Mouse (Mus musculus): Measurements from ENCODE around the gene D8Ertd738e. TPM values are rescaled to one million over a fixed set of nuclear protein-coding genes. Genes with fewer than 3 reads are reported as not detected.
"Not testable (repeated sequence)": the region's sequence is repeated elsewhere in the genome, so short reads cannot be mapped to it uniquely, and the experiment has no call there.

The D8Ertd738e gene
- 80.4 and 326 TPM in 2 replicates for polyA plus RNA-seq (2012; ENCODE audit: insufficient read depth, low replicate concordance)

- Histone ChIP-seq H3K36me3 (replicated peaks; ENCODE audit: low read length) (peaks cover 80% of the 10 kb centered on the region), H3K9me3 (no peaks in the 10 kb centered on the region)
- TF ChIP-seq FLI1 (IDR thresholded peaks at IDR 0.05; ENCODE audit: low read length), result no peak
Observed at GRCm38 (mm10) chr8:84249257-84250170, at the start of gene D8Ertd738e. D8Ertd738e (minus strand) TSS chr8:84249719.

GRCm38 (mm10) chr8:84297029-84297785 is 47.7 kb upstream of the D8Ertd738e start:
- Histone ChIP-seq H3K36me3 (replicated peaks; ENCODE audit: low read length) (no peaks in the 10 kb centered on the region), H3K27me3 (replicated peaks) (peaks cover 37% of the 10 kb centered on the region), H3K9me3 (peaks cover 16% of the 10 kb centered on the region), H3K4me1 (no peaks in the 10 kb centered on the region), H3K4me3 (replicated peaks) (no peak overlapping the region)
- TF ChIP-seq GATA1 (IDR thresholded peaks at IDR 0.05; ENCODE audit: borderline replicate concordance, low read length) (no peak), FLI1 (IDR thresholded peaks at IDR 0.05; ENCODE audit: low read length) (no peak)

More at GRCm38 (mm10) chr8:84249257-84250170, at the start of gene D8Ertd738e:
- Histone ChIP-seq H3K4me1 (peaks cover 45% of the 10 kb centered on the region), H3K4me3 (replicated peaks) (peak within 1 kb of the TSS; percentile 96), H3K27me3 (replicated peaks) (no peaks in the 10 kb centered on the region)

- Histone ChIP-seq H3K4me3 (replicated peaks) (no peak overlapping the region), H3K9me3 (no peaks in the 10 kb centered on the region), H3K27me3 (replicated peaks) (peaks cover 18% of the 10 kb centered on the region), H3K4me1 (peaks cover 12% of the 10 kb centered on the region), H3K36me3 (replicated peaks; ENCODE audit: low read length) (no peaks in the 10 kb centered on the region)
- TF ChIP-seq FLI1 (IDR thresholded peaks at IDR 0.05; ENCODE audit: low read length), result no peak
- no peak for TF ChIP-seq GATA1 (IDR thresholded peaks at IDR 0.05; ENCODE audit: borderline replicate concordance, low read length)
Observed at GRCm38 (mm10) chr8:84291688-84292087, 42.2 kb upstream of the D8Ertd738e start.

- Histone ChIP-seq H3K4me1 (peaks cover 12% of the 10 kb centered on the region), H3K27me3 (replicated peaks) (peaks cover 13% of the 10 kb centered on the region), H3K9me3 (no peaks in the 10 kb centered on the region), H3K4me3 (replicated peaks) (no peak overlapping the region), H3K36me3 (replicated peaks; ENCODE audit: low read length) (no peaks in the 10 kb centered on the region)
- TF ChIP-seq GATA1 (IDR thresholded peaks at IDR 0.05; ENCODE audit: borderline replicate concordance, low read length) (no peak), FLI1 (IDR thresholded peaks at IDR 0.05; ENCODE audit: low read length) (no peak)
Observed at GRCm38 (mm10) chr8:84291086-84291485, 41.6 kb upstream of the D8Ertd738e start.

GRCm38 (mm10) chr8:84288892-84289291 is 39.4 kb upstream of the D8Ertd738e start:
- Histone ChIP-seq H3K9me3 (no peaks in the 10 kb centered on the region), H3K4me1 (peaks cover 30% of the 10 kb centered on the region), H3K27me3 (replicated peaks) (peaks cover 7% of the 10 kb centered on the region), H3K4me3 (replicated peaks) (no peak overlapping the region), H3K36me3 (replicated peaks; ENCODE audit: low read length) (no peaks in the 10 kb centered on the region)
- TF ChIP-seq GATA1 (IDR thresholded peaks at IDR 0.05; ENCODE audit: borderline replicate concordance, low read length), result no peak
- TF ChIP-seq FLI1 (IDR thresholded peaks at IDR 0.05; ENCODE audit: low read length), result no peak

GRCm38 (mm10) chr8:84285665-84286064 is 36.1 kb upstream of the D8Ertd738e start:
- not testable (repeated sequence) for H3K36me3 ChIP-seq (replicated peaks; ENCODE audit: low read length); H3K9me3 ChIP-seq
- H3K4me1 ChIP-seq, result peaks cover 41% of the 10 kb centered on the region

GRCm38 (mm10) chr8:84284608-84285063 is 35.1 kb upstream of the D8Ertd738e start:
- Histone ChIP-seq H3K9me3 (no peaks in the 10 kb centered on the region), H3K4me3 (replicated peaks) (peak overlapping the region; percentile 82), H3K27me3 (replicated peaks) (no peaks in the 10 kb centered on the region), H3K36me3 (replicated peaks; ENCODE audit: low read length) (no peaks in the 10 kb centered on the region), H3K4me1 (peaks cover 43% of the 10 kb centered on the region)
- TF ChIP-seq FLI1 (IDR thresholded peaks at IDR 0.05; ENCODE audit: low read length) (no peak), GATA1 (IDR thresholded peaks at IDR 0.05; ENCODE audit: borderline replicate concordance, low read length) (no peak)

More at GRCm38 (mm10) chr8:84285665-84286064, 36.1 kb upstream of the D8Ertd738e start:
- H3K4me3 ChIP-seq (replicated peaks), result peak overlapping the region; percentile 82
- not testable (repeated sequence) for H3K27me3 ChIP-seq (replicated peaks)

GRCm38 (mm10) chr8:84280777-84281176 is 31.3 kb upstream of the D8Ertd738e start:
- TF ChIP-seq GATA1 (IDR thresholded peaks at IDR 0.05; ENCODE audit: borderline replicate concordance, low read length), result no peak
- no peak for TF ChIP-seq FLI1 (IDR thresholded peaks at IDR 0.05; ENCODE audit: low read length)
- Histone ChIP-seq H3K4me1 (peaks cover 62% of the 10 kb centered on the region), H3K4me3 (replicated peaks) (no peak overlapping the region), H3K27me3 (replicated peaks) (no peaks in the 10 kb centered on the region), H3K36me3 (replicated peaks; ENCODE audit: low read length) (no peaks in the 10 kb centered on the region), H3K9me3 (no peaks in the 10 kb centered on the region)

- TF ChIP-seq GATA1 (IDR thresholded peaks at IDR 0.05; ENCODE audit: borderline replicate concordance, low read length) (peak; percentile 51; the same call in 1 of the 3 replicates), FLI1 (IDR thresholded peaks at IDR 0.05; ENCODE audit: low read length) (no peak)
- H3K4me1 ChIP-seq, result peaks cover 71% of the 10 kb centered on the region
- peak overlapping the region; percentile 68 for H3K4me3 ChIP-seq (replicated peaks)
- H3K27me3 ChIP-seq (replicated peaks), result no peaks in the 10 kb centered on the region
- H3K9me3 ChIP-seq, result no peaks in the 10 kb centered on the region
- peaks cover 9% of the 10 kb centered on the region for H3K36me3 ChIP-seq (replicated peaks; ENCODE audit: low read length)
Observed at GRCm38 (mm10) chr8:84276447-84276846, 26.9 kb upstream of the D8Ertd738e start.

- TF ChIP-seq GATA1 (IDR thresholded peaks at IDR 0.05; ENCODE audit: borderline replicate concordance, low read length) (no peak), FLI1 (IDR thresholded peaks at IDR 0.05; ENCODE audit: low read length) (no peak)
- H3K9me3 ChIP-seq, result no peaks in the 10 kb centered on the region
- no peaks in the 10 kb centered on the region for H3K27me3 ChIP-seq (replicated peaks)
- no peak overlapping the region for H3K4me3 ChIP-seq (replicated peaks)
- H3K4me1 ChIP-seq, result peaks cover 79% of the 10 kb centered on the region
- H3K36me3 ChIP-seq (replicated peaks; ENCODE audit: low read length), result peaks cover 13% of the 10 kb centered on the region
Observed at GRCm38 (mm10) chr8:84273968-84274367, 24.4 kb upstream of the D8Ertd738e start.

Data from megakaryocyte, embryonic 14.5 days (primary cell).